Mouse (Mus musculus): ENCODE data around the gene Map3k11. TPM values are rescaled to one million over a fixed set of nuclear protein-coding genes. Genes with fewer than 3 reads are reported as not detected.

Gene Map3k11
- polyA plus RNA-seq, 1 experiment from 2014 or later: 17.4 TPM

DNA sequence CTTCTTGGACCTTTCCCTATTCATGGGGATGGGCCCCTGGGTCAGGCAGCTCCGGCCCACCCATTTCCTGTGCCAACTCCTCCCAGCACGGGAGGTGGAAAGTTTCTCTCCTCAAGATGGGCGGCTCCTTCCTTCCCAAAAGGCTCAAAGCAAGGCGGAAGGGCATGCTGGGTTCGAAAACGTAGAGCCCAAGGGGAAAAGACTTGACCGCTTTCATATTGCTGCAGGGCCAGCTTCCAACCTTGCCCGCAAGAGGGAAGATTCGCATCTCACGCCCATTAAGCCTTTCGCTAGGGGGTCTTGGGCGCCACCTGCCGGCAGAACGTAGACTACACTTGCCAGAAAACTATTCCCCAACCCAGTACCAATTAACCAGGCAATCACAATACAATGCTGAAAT lies 39.2 kb downstream of the Map3k11 start:
- no peaks in the 10 kb centered on the region for H3K27me3 ChIP-seq (ENCODE audit: control insufficient read depth, insufficient read depth, low read length)
- H3K27ac ChIP-seq (replicated peaks; ENCODE audit: low read depth, low read length): peak overlapping the region; percentile 49; the same call in 1 of the 2 replicates
- peaks cover 37% of the 10 kb centered on the region for H3K4me1 ChIP-seq (ENCODE audit: control insufficient read depth, insufficient read depth, low read length)
- peak overlapping the region; percentile 32 for H3K9ac ChIP-seq (ENCODE audit: low read length)
- ATAC-seq (ENCODE audit: insufficient number of reproducible peaks, low FRiP score, low TSS enrichment, low read depth): no peak
- no peaks in the 10 kb centered on the region for H3K9me3 ChIP-seq (ENCODE audit: control insufficient read depth, low read length)
- no peaks in the 10 kb centered on the region; the same call in 1 of the 2 replicates for H3K36me3 ChIP-seq (ENCODE audit: control insufficient read depth, insufficient read depth, low read length)
- peak overlapping the region; percentile 94 for H3K4me2 ChIP-seq (ENCODE audit: low read depth, severe bottlenecking)
- 4% methylated on average over 14 of the region's 14 CpGs for WGBS
- H3K4me3 ChIP-seq (ENCODE audit: low read depth, low read length): peak overlapping the region; percentile 98
- peak; percentile 96 for DNase-seq (ENCODE audit: low spot score)

DNA sequence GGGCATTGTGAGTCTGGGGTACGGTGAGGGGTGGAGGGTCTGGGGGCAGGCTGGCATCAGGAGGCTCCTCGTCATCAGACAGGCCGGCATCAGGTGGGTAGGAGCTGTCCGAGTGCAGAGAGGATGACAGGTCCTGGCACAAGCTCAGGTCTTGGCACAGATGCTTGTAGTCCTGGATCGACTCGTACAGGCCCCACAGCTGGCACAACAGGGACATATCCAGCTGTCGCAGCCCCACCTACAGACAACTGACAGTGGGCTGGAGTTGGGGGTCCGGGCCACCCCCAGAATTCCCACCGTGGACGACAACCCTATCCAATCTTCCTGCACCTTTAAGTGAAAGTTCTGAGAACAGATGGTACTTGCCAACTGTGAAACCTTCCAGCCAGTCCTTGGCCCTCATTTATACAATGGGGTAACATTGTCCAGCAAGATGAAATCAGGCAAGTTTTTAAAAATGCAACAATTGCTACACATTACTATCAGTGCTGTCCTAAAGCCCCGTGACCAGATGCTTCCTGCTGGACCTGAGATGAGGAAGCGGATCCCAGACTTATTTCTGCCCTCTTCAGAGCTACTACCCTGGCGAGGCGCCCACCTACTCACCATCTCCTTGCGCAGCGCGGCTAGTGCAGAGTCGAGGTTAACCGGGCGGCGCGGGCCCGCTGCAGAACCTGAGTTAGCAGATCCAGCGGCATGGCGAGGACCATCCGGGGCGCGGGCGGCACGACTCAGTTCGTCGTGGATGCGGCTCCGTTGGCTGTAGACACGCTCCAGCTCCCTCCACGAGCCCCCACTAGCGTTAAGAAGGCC lies 40.3 kb downstream of the Map3k11 start:
- peak; percentile 71 for DNase-seq (ENCODE audit: low spot score)

DNA sequence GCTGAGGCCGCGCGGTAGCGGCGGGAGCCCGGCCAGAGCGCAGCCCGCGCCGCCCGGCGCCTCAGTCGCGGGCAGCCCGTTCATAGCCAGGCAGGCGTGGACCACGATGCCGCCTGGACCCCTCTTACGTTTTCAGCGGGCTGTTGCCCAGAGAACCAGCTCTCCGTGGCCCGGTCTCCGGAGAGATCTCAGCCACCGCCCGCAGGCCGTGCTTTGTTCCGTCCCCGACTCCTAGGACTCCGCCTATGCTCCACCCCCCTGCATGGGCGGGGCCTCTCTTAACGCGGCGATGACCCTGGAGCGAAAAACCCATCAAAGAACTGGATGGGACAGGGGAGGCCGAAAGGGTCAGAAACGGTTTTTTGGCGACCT lies 40.9 kb downstream of the Map3k11 start, which contains the start of gene Fam89b:
Gene Fam89b (minus strand): TSS at position 210 of the 372 bp plus-strand sequence.
- H3K36me3 ChIP-seq (ENCODE audit: control insufficient read depth, insufficient read depth, low read length): no peaks in the 10 kb centered on the region; the same call in 1 of the 2 replicates
- H3K4me3 ChIP-seq (ENCODE audit: low read depth, low read length): peak within 1 kb of the TSS; percentile 98
- H3K9me3 ChIP-seq (ENCODE audit: control insufficient read depth, low read length): no peaks in the 10 kb centered on the region
- H3K9ac ChIP-seq (ENCODE audit: low read length): peak within 1 kb of the TSS; percentile 98
- ATAC-seq (ENCODE audit: insufficient number of reproducible peaks, low FRiP score, low TSS enrichment, low read depth): peak; percentile 53
- H3K4me1 ChIP-seq (ENCODE audit: control insufficient read depth, insufficient read depth, low read length): peaks cover 37% of the 10 kb centered on the region
- peak; percentile 92 for DNase-seq (ENCODE audit: low spot score)
- H3K27me3 ChIP-seq (ENCODE audit: control insufficient read depth, insufficient read depth, low read length): no peaks in the 10 kb centered on the region
- peak within 1 kb of the TSS; percentile 94 for H3K4me2 ChIP-seq (ENCODE audit: low read depth, severe bottlenecking)
- 0% methylated on average over 37 of the region's 37 CpGs for WGBS
- peak within 1 kb of the TSS; percentile 83 for H3K27ac ChIP-seq (replicated peaks; ENCODE audit: low read depth, low read length)

More for the DNA sequence above, 40.3 kb downstream of the Map3k11 start:
- no peak for ATAC-seq (ENCODE audit: insufficient number of reproducible peaks, low FRiP score, low TSS enrichment, low read depth)
- 11% methylated on average over 37 of the region's 37 CpGs for WGBS
- peak overlapping the region; percentile 98 for H3K4me3 ChIP-seq (ENCODE audit: low read depth, low read length)
- peak overlapping the region; percentile 98 for H3K9ac ChIP-seq (ENCODE audit: low read length)
- H3K9me3 ChIP-seq (ENCODE audit: control insufficient read depth, low read length): no peaks in the 10 kb centered on the region
- peak overlapping the region; percentile 94 for H3K4me2 ChIP-seq (ENCODE audit: low read depth, severe bottlenecking)
- H3K4me1 ChIP-seq (ENCODE audit: control insufficient read depth, insufficient read depth, low read length): peaks cover 37% of the 10 kb centered on the region
- H3K36me3 ChIP-seq (ENCODE audit: control insufficient read depth, insufficient read depth, low read length): no peaks in the 10 kb centered on the region; the same call in 1 of the 2 replicates
- H3K27me3 ChIP-seq (ENCODE audit: control insufficient read depth, insufficient read depth, low read length): no peaks in the 10 kb centered on the region
- H3K27ac ChIP-seq (replicated peaks; ENCODE audit: low read depth, low read length): peak overlapping the region; percentile 83

DNA sequence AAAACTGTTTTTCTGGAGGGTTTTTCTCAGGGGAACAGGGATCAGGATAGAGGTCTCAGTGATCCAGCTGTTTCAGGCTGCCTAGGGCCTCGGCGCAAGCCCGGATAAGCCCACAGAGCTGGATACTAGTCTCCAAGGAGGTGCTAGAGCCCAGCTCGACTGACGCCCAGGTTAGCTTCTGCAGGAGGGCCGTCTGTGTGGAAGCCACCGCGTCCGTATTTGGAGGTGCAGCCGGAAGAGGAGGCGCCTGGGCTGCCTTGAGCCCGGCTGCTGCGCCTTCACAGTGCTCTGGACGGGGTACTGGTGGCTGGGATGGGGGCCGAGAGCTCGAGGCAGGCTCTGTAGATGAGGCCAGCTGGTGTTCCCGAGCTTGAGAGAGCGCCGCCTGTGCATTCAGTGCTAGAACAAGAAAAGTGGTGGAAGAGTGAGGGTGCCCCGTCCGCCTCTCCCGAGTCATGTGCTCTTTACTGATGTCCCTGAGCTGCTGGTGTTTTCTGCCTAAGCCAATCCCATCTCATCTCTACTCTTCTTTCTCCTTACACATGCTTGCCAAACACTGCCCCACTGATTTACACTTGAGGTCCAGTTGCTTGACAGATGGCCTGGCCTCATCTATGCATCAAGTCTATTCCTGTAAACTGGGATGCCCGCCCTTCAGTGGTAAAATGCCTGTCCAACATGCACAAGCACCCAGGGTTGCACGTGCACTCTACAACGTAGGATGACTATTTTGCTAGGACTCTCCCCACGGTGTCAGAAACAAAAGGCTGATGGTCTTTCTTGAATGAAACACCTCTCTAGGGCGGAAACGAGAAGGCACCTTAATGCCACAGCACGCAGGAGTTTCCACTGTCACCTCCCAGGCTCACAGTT lies 42.0 kb downstream of the Map3k11 start:
- H3K36me3 ChIP-seq (ENCODE audit: control insufficient read depth, insufficient read depth, low read length): no peaks in the 10 kb centered on the region
- no peak for DNase-seq (ENCODE audit: low spot score)
- H3K27me3 ChIP-seq (ENCODE audit: control insufficient read depth, insufficient read depth, low read length): no peaks in the 10 kb centered on the region
- H3K9me3 ChIP-seq (ENCODE audit: control insufficient read depth, low read length): no peaks in the 10 kb centered on the region
- ATAC-seq (ENCODE audit: insufficient number of reproducible peaks, low FRiP score, low TSS enrichment, low read depth): no peak
- H3K27ac ChIP-seq (replicated peaks; ENCODE audit: low read depth, low read length): no peak overlapping the region
- H3K4me3 ChIP-seq (ENCODE audit: low read depth, low read length): peak overlapping the region; percentile 60
- peak overlapping the region; percentile 56; the same call in 1 of the 2 replicates for H3K9ac ChIP-seq (ENCODE audit: low read length)
- peak overlapping the region; percentile 69 for H3K4me2 ChIP-seq (ENCODE audit: low read depth, severe bottlenecking)
- 75% methylated on average over 29 of the region's 29 CpGs for WGBS
- H3K4me1 ChIP-seq (ENCODE audit: control insufficient read depth, insufficient read depth, low read length): peaks cover 31% of the 10 kb centered on the region

DNA sequence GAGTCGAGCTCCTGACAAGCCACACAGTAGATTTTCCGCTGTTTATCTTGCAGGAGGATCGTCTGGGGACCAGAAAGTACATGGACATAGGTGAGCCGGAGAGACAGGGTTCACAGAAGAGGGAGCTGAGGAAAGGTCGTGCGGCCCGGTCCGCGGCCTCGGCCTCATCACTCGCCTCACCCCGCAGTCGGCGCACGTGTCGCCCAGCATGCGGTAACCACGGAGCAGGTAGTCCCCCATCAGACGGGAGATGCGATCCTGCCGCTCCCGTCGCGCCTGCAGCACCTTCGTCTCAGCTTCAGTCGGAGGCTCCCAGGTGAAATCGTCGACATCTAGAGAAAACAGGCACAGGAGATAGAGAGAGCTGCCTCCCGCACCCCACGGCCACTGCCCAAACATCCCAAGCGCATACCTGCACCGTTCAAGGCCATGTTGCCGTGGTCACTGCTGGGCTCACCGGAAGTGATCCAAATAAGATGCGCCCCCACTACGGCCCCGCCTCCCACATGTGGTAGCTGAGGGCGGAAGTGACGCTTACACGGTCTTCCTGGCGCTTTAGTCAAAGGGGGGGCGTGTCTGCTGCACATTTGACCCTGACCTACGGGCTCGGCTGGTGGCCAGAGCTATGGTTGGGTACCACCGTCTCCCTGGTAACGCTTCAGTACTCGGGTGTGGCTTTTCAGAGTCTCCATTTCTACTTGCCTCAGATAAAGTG lies 42.9 kb downstream of the Map3k11 start:
- WGBS: under 1% methylated on average over 47 of the region's 47 CpGs
- H3K9me3 ChIP-seq (ENCODE audit: control insufficient read depth, low read length): no peaks in the 10 kb centered on the region
- peak overlapping the region; percentile 60 for H3K4me3 ChIP-seq (ENCODE audit: low read depth, low read length)
- peak overlapping the region; percentile 56 for H3K9ac ChIP-seq (ENCODE audit: low read length)
- no peaks in the 10 kb centered on the region for H3K36me3 ChIP-seq (ENCODE audit: control insufficient read depth, insufficient read depth, low read length)
- no peaks in the 10 kb centered on the region for H3K27me3 ChIP-seq (ENCODE audit: control insufficient read depth, insufficient read depth, low read length)
- H3K4me2 ChIP-seq (ENCODE audit: low read depth, severe bottlenecking): peak overlapping the region; percentile 69
- ATAC-seq (ENCODE audit: insufficient number of reproducible peaks, low FRiP score, low TSS enrichment, low read depth) (peak; percentile 80), DNase-seq (ENCODE audit: low spot score) (peak; percentile 98)
- peaks cover 27% of the 10 kb centered on the region for H3K4me1 ChIP-seq (ENCODE audit: control insufficient read depth, insufficient read depth, low read length)
- no peak overlapping the region for H3K27ac ChIP-seq (replicated peaks; ENCODE audit: low read depth, low read length)

DNA sequence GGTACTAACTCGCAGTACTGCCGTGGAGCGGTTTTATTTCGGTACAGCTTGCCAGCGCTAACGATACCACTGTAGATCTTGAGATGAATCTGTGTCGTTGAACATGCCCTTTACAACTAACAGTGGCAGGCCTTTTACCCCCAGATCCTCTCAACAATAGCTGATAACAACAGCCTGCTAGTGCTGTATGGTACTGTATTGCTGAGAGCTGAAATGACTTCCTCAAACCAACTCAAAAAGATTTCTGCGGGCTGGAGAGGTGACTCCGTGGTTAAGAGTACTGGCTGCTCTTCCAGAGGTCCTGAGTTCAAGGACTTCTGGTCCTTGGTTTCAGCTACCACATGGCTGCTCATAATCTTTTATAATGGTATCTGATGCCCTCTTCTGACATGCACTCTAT lies 45.8 kb downstream of the Map3k11 start:
- H3K4me1 ChIP-seq (ENCODE audit: control insufficient read depth, insufficient read depth, low read length): peaks cover 8% of the 10 kb centered on the region
- H3K27me3 ChIP-seq (ENCODE audit: control insufficient read depth, insufficient read depth, low read length): no peaks in the 10 kb centered on the region
- H3K9ac ChIP-seq (ENCODE audit: low read length): no peak overlapping the region
- H3K4me3 ChIP-seq (ENCODE audit: low read depth, low read length): no peak overlapping the region
- ATAC-seq (ENCODE audit: insufficient number of reproducible peaks, low FRiP score, low TSS enrichment, low read depth) (no peak), DNase-seq (ENCODE audit: low spot score) (no peak)
- H3K27ac ChIP-seq (replicated peaks; ENCODE audit: low read depth, low read length): no peak overlapping the region
- H3K36me3 ChIP-seq (ENCODE audit: control insufficient read depth, insufficient read depth, low read length): no peaks in the 10 kb centered on the region
- 81% methylated on average over 9 of the region's 9 CpGs for WGBS
- H3K4me2 ChIP-seq (ENCODE audit: low read depth, severe bottlenecking): no peak overlapping the region
- no peaks in the 10 kb centered on the region for H3K9me3 ChIP-seq (ENCODE audit: control insufficient read depth, low read length)

DNA sequence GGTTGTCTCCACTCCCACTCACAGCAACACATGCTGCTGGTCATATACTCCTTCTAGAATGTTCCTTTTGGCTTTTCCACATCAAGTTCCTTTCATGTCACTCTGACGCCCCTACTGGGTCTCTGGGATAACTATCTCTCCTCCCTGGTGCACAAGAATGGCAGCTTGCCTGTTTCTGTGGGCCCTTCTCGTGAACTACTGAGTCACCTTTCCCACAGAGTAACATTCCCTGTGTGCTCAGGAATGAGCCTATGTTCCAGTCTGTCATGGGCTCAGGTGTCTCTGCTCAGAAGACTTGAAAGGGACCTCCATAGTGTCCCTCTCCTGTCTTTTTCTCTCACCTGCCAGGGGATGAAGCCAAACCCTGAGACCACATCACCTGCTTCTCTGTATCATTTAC lies 50.9 kb downstream of the Map3k11 start:
- no peak for ATAC-seq (ENCODE audit: insufficient number of reproducible peaks, low FRiP score, low TSS enrichment, low read depth)
- no peaks in the 10 kb centered on the region for H3K36me3 ChIP-seq (ENCODE audit: control insufficient read depth, insufficient read depth, low read length)
- 63% methylated on average over 2 of the region's 2 CpGs for WGBS

More for the DNA sequence above, 50.9 kb downstream of the Map3k11 start:
- peaks cover 7% of the 10 kb centered on the region; the same call in 1 of the 2 replicates for H3K27me3 ChIP-seq (ENCODE audit: control insufficient read depth, insufficient read depth, low read length)
- H3K4me2 ChIP-seq (ENCODE audit: low read depth, severe bottlenecking): no peak overlapping the region
- H3K27ac ChIP-seq (replicated peaks; ENCODE audit: low read depth, low read length): no peak overlapping the region
- no peak for DNase-seq (ENCODE audit: low spot score)
- H3K9me3 ChIP-seq (ENCODE audit: control insufficient read depth, low read length): no peaks in the 10 kb centered on the region
- peaks cover 20% of the 10 kb centered on the region for H3K4me1 ChIP-seq (ENCODE audit: control insufficient read depth, insufficient read depth, low read length)
- H3K9ac ChIP-seq (ENCODE audit: low read length): no peak overlapping the region
- H3K4me3 ChIP-seq (ENCODE audit: low read depth, low read length): no peak overlapping the region
